ENCODE assay signal across 10 mouse cellular contexts in the genomic region with DNA sequence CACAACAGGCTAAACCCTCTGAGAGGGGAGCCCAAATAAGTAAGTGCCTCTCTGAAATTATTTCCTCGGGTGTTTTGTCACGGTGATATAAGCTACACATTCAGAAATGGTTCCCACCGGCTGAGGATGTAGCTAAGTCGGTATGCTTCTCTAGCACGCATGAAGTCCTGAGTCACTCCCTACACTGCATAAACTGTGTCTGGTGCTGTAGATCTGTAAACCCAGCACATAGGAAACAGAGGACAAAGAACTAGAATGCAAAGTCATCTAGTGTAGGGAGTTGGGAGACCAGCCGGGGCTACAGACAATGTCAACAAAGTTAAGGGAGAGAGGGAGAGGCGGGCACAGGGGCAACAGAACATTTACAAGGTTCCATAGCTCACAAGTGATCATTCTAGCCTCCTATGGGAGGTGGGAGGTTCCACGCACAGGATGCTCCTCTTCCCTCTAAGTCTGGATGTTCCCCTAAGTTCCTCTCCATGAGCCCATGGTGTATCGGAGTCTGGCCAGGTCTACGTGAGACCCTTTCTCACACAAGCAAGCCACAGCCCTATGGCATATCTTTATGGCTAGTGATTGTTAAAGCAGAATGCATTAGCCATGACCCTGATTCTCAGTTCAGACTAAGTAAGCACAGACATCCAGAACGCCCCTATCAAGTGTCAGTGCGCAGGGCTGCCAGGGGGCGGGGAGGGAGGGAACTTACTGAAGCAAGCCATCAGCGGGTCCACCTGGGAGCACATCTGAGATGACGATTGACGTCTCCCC.
DNase-seq lines count a peak whose midpoint lies in the region; ATAC-seq and TF ChIP-seq lines count a peak whose summit lies in the region.
"Had no signal": no experiment of that assay in that cellular context is flagged by ENCODE, and none has a peak within 500 bp of the region (broad histone marks: within the 10 kb centered on the region; RNA-seq: fewer than 3 reads in every experiment).

No protein-coding gene starts in this region.

- DNase-seq in kidney, adult 2 months: no peak
- no peak for DNase-seq in adrenal gland, postnatal 36 days
- DNase-seq in ovary, adult 18-20 months (ENCODE audit: low spot score): no peak
- no peak for DNase-seq in left cerebral cortex, adult 9 months (ENCODE audit: low spot score in 2 of 2)
- DNase-seq: cerebellum, postnatal 25 days had no signal

- no peaks in the 10 kb centered on the region for H3K27me3 ChIP-seq in kidney, embryonic 14.5 days (ENCODE audit: control insufficient read depth, insufficient read depth, low read length)
- no peaks in the 10 kb centered on the region for H3K27me3 ChIP-seq in kidney, adult 2 months (replicated peaks; ENCODE audit: control insufficient read depth, insufficient read depth, low read length)
- no peaks in the 10 kb centered on the region for H3K27me3 ChIP-seq in intestine, embryonic 15.5 days (replicated peaks)
- no peaks in the 10 kb centered on the region; the same call in 1 of the 2 replicates for H3K27me3 ChIP-seq in neural tube, embryonic 12.5 days (replicated peaks)

- ATAC-seq in kidney, embryonic 14.5 days (ENCODE audit: low FRiP score, low TSS enrichment): peak; percentile 81
- no peak for ATAC-seq in intestine, embryonic 15.5 days
- ATAC-seq in neural tube, embryonic 12.5 days (ENCODE audit: low FRiP score, low read depth): peak; percentile 67

- peak overlapping the region; percentile 27 for H3K4me3 ChIP-seq in kidney, embryonic 14.5 days (ENCODE audit: low read length)
- no peak overlapping the region for H3K4me3 ChIP-seq in kidney, adult 2 months (ENCODE audit: insufficient read depth, low read depth, low read length)
- H3K4me3 ChIP-seq in embryonic fibroblast, embryonic 13.5 days (ENCODE audit: insufficient read depth, low read length): 0 out of 2 replicates have a peak overlapping the region, but pooled peaks have one; percentile 13
- 0 out of 2 replicates have a peak overlapping the region, but pooled peaks have one; percentile 11 for H3K4me3 ChIP-seq in intestine, embryonic 15.5 days (replicated peaks)
- H3K4me3 ChIP-seq in neural tube, embryonic 12.5 days: peak overlapping the region; percentile 25

- peak overlapping the region; percentile 49 for H3K4me2 ChIP-seq in kidney, embryonic 14.5 days (replicated peaks; ENCODE audit: low read depth, low read length)
- H3K4me2 ChIP-seq in intestine, embryonic 15.5 days (replicated peaks): peak overlapping the region; percentile 43
- H3K4me2 ChIP-seq in neural tube, embryonic 12.5 days (replicated peaks): peak overlapping the region; percentile 53

- H3K4me1 ChIP-seq in kidney, embryonic 14.5 days (ENCODE audit: control insufficient read depth, insufficient read depth, low read length): peaks cover 6% of the 10 kb centered on the region; the same call in 1 of the 2 replicates
- H3K4me1 ChIP-seq in kidney, adult 2 months (ENCODE audit: control insufficient read depth, insufficient read depth, low read length): no peaks in the 10 kb centered on the region
- H3K4me1 ChIP-seq in embryonic fibroblast, embryonic 13.5 days (ENCODE audit: control insufficient read depth, insufficient read depth, low read length): no peaks in the 10 kb centered on the region
- H3K4me1 ChIP-seq in intestine, embryonic 15.5 days (replicated peaks): 0 out of 2 replicates have a peak, but pooled peaks cover 5% of the 10 kb centered on the region
- peaks cover 27% of the 10 kb centered on the region for H3K4me1 ChIP-seq in neural tube, embryonic 12.5 days

- H3K9me3 ChIP-seq in kidney, embryonic 14.5 days (ENCODE audit: control insufficient read depth, low read length): peaks cover 4% of the 10 kb centered on the region; the same call in 1 of the 2 replicates
- no peaks in the 10 kb centered on the region for H3K9me3 ChIP-seq in intestine, embryonic 15.5 days
- no peaks in the 10 kb centered on the region for H3K9me3 ChIP-seq in neural tube, embryonic 12.5 days

- peaks cover 24% of the 10 kb centered on the region; the same call in 1 of the 2 replicates for H3K36me3 ChIP-seq in kidney, embryonic 14.5 days (ENCODE audit: control insufficient read depth, insufficient read depth, low read length)
- peaks cover 3% of the 10 kb centered on the region; the same call in 1 of the 2 replicates for H3K36me3 ChIP-seq in kidney, adult 2 months (ENCODE audit: control insufficient read depth, insufficient read depth, low read length)
- H3K36me3 ChIP-seq in intestine, embryonic 15.5 days: peaks cover 14% of the 10 kb centered on the region
- peaks cover 36% of the 10 kb centered on the region for H3K36me3 ChIP-seq in neural tube, embryonic 12.5 days

- peak overlapping the region; percentile 13; the same call in 1 of the 2 replicates for H3K9ac ChIP-seq in kidney, embryonic 14.5 days (ENCODE audit: low read depth, low read length)
- H3K9ac ChIP-seq in intestine, embryonic 15.5 days: no peak overlapping the region
- no peak overlapping the region for H3K9ac ChIP-seq in neural tube, embryonic 12.5 days
- H3K9ac ChIP-seq: liver, embryonic 14.5 days had no signal

- no peak for TF ChIP-seq CTCF in kidney, adult 2 months (conservative IDR thresholded peaks at IDR 0.05; ENCODE audit: insufficient read depth, insufficient read length, low read depth, low read length)
- TF ChIP-seq CTCF in embryonic fibroblast, embryonic 13.5 days (IDR thresholded peaks at IDR 0.05; ENCODE audit: borderline replicate concordance, insufficient read depth, low read length): no peak

- 0 out of 2 replicates have a peak overlapping the region, but pooled peaks have one; percentile 19 for H3K27ac ChIP-seq in kidney, embryonic 14.5 days (ENCODE audit: low read depth, low read length)
- H3K27ac ChIP-seq in kidney, adult 2 months (ENCODE audit: insufficient read depth, low read depth, low read length): no peak overlapping the region
- H3K27ac ChIP-seq in embryonic fibroblast, embryonic 13.5 days (ENCODE audit: insufficient read depth, low read length): no peak overlapping the region
- no peak overlapping the region for H3K27ac ChIP-seq in intestine, embryonic 15.5 days
- H3K27ac ChIP-seq in neural tube, embryonic 12.5 days: no peak overlapping the region
- H3K27ac ChIP-seq: liver, embryonic 14.5 days had no signal

- TF ChIP-seq POLR2A in kidney, adult 2 months (IDR thresholded peaks at IDR 0.05; ENCODE audit: low read depth, low read length): no peak
- TF ChIP-seq POLR2A in embryonic fibroblast, embryonic 13.5 days (IDR thresholded peaks at IDR 0.05; ENCODE audit: low read depth, low read length): no peak

- WGBS in kidney, embryonic 14.5 days: 37% methylated on average over 16 of the region's 16 CpGs
- whole genome bisulfite sequencing in kidney, adult 2 months: 73% methylated on average over 16 of the region's 16 CpGs
- WGBS in intestine, embryonic 15.5 days: 59% methylated on average over 16 of the region's 16 CpGs
- 68% methylated on average over 16 of the region's 16 CpGs for WGBS in neural tube, embryonic 12.5 days
